Mouse (Mus musculus) forebrain, embryonic 11.5 days (tissue): ENCODE measurements at regions not wholly inside any gene's neighbourhood (a gene's known extent, or its start where the extent isn't known, plus 50 kb on each side); places are given as distances from the start of the nearest gene placed in this dataset.

ENCODE experiments used
- ATAC-seq: fragments of 200-750 bp; cut with Nextera tagmentation; replicated peaks from 2 replicates; pipeline ENCODE4 v1.8.0; 2017; ENCODE audit warnings: moderate TSS enrichment; ENCODE audit not compliant: low FRiP score
- DNase-seq: peaks from one replicate; pipeline ENCODE4 v3.0.0-alpha.2; 2017; ENCODE audit warnings: low spot score
- H3K27ac ChIP-seq: fragments of 300-500 bp; sonication (generic); 2 replicates; pipeline ENCODE4 v1.5.1; 2014; ENCODE audit warnings: low read depth, low read length
- H3K27me3 ChIP-seq: fragments of 300-500 bp; sonication (generic); 2 replicates; pipeline ENCODE4 v1.6.1; 2014; ENCODE audit warnings: mild to moderate bottlenecking, low read length, mixed read lengths; ENCODE audit not compliant: control insufficient read depth, insufficient read depth
- H3K36me3 ChIP-seq: fragments of 300-500 bp; sonication (generic); 2 replicates; pipeline ENCODE4 v1.6.1; 2014; ENCODE audit warnings: mild to moderate bottlenecking, low read length, moderate library complexity, mixed read lengths; ENCODE audit not compliant: control insufficient read depth, insufficient read depth
- H3K4me1 ChIP-seq: fragments of 300-500 bp; sonication (generic); replicated peaks from 2 replicates; pipeline ENCODE4 v1.6.1; 2014; ENCODE audit warnings: low read length, mixed read lengths; ENCODE audit not compliant: control insufficient read depth, insufficient read depth
- H3K4me2 ChIP-seq: fragments of 300-500 bp; sonication (generic); 2 replicates; pipeline ENCODE4 v1.6.1; 2014; ENCODE audit warnings: low read depth, mild to moderate bottlenecking, low read length, moderate library complexity, mixed read lengths; ENCODE audit not compliant: severe bottlenecking
- H3K4me3 ChIP-seq: fragments of 300-500 bp; sonication (generic); 2 replicates; pipeline ENCODE4 v1.5.1; 2014; ENCODE audit warnings: low read depth, low read length
- H3K9ac ChIP-seq: fragments of 300-500 bp; sonication (generic); 2 replicates; pipeline ENCODE4 v1.6.1; 2014; ENCODE audit warnings: low read length
- H3K9me3 ChIP-seq: fragments of 300-500 bp; sonication (generic); 2 replicates; pipeline ENCODE4 v1.6.1; 2016; ENCODE audit warnings: low read length, mixed read lengths; ENCODE audit not compliant: control insufficient read depth
- WGBS: fragments of 180-500 bp; shearing (Covaris S2); extraction: QIAGEN DNeasy Blood & Tissue Kit; methylation state at CpG from one replicate; pipeline ENCODE4 v1.1.7; 2014; 5-methylcytosine and 5-hydroxymethylcytosine counted together

- no peak overlapping the region for H3K4me3 ChIP-seq
- no peaks in the 10 kb centered on the region for H3K4me1 ChIP-seq
- H3K9ac ChIP-seq: no peak overlapping the region
- H3K9me3 ChIP-seq: no peaks in the 10 kb centered on the region
- no peak overlapping the region for H3K4me2 ChIP-seq
- no peaks in the 10 kb centered on the region for H3K27me3 ChIP-seq
- 81% methylated on average over 3 of the region's 3 CpGs for WGBS
- ATAC-seq (no peak), DNase-seq (no peak)
- no peaks in the 10 kb centered on the region for H3K36me3 ChIP-seq
- no peak overlapping the region for H3K27ac ChIP-seq
These were observed 1114.5 kb downstream of the Gsdmc2 start for GRCm38 (mm10) chr15:62730524-62730923.

GRCm38 (mm10) chr15:62714265-62714664 lies 1130.7 kb downstream of the Gsdmc2 start:
- DNase-seq (no peak), ATAC-seq (no peak)
- H3K27me3 ChIP-seq: no peaks in the 10 kb centered on the region
- no peak overlapping the region for H3K4me2 ChIP-seq
- no peak overlapping the region for H3K4me3 ChIP-seq
- no peak overlapping the region for H3K27ac ChIP-seq
- no peaks in the 10 kb centered on the region for H3K36me3 ChIP-seq
- H3K4me1 ChIP-seq: no peaks in the 10 kb centered on the region
- no peaks in the 10 kb centered on the region for H3K9me3 ChIP-seq
- whole genome bisulfite sequencing: 50% methylated on average over 3 of the region's 3 CpGs
- no peak overlapping the region for H3K9ac ChIP-seq

GRCm38 (mm10) chr15:62712543-62713131 lies 1132.3 kb downstream of the Gsdmc2 start:
- H3K27ac ChIP-seq: no peak overlapping the region
- 81% methylated on average over 9 of the region's 9 CpGs for WGBS
- H3K9ac ChIP-seq: no peak overlapping the region
- no peak overlapping the region for H3K4me3 ChIP-seq
- H3K4me1 ChIP-seq: no peaks in the 10 kb centered on the region
- H3K4me2 ChIP-seq: no peak overlapping the region
- no peaks in the 10 kb centered on the region for H3K36me3 ChIP-seq
- no peak for ATAC-seq
- DNase-seq: no peak
- H3K9me3 ChIP-seq: no peaks in the 10 kb centered on the region
- H3K27me3 ChIP-seq: no peaks in the 10 kb centered on the region

GRCm38 (mm10) chr15:62712060-62712542 lies 1132.9 kb downstream of the Gsdmc2 start:
- H3K27me3 ChIP-seq: no peaks in the 10 kb centered on the region
- 88% methylated on average over 3 of the region's 3 CpGs for WGBS
- DNase-seq (no peak), ATAC-seq (no peak)
- H3K4me3 ChIP-seq: no peak overlapping the region
- no peaks in the 10 kb centered on the region for H3K36me3 ChIP-seq
- no peaks in the 10 kb centered on the region for H3K4me1 ChIP-seq
- no peaks in the 10 kb centered on the region for H3K9me3 ChIP-seq
- H3K9ac ChIP-seq: no peak overlapping the region
- no peak overlapping the region for H3K27ac ChIP-seq
- no peak overlapping the region for H3K4me2 ChIP-seq

GRCm38 (mm10) chr15:62709546-62709945 lies 1135.4 kb downstream of the Gsdmc2 start:
- Histone ChIP-seq H3K4me3 (no peak overlapping the region), H3K4me2 (no peak overlapping the region), H3K27ac (no peak overlapping the region), H3K9ac (no peak overlapping the region), H3K4me1 (no peaks in the 10 kb centered on the region), H3K36me3 (no peaks in the 10 kb centered on the region), H3K9me3 (no peaks in the 10 kb centered on the region), H3K27me3 (no peaks in the 10 kb centered on the region)
- 80% methylated on average over 2 of the region's 2 CpGs for WGBS
- no peak for DNase-seq
- ATAC-seq: no peak

GRCm38 (mm10) chr15:62698559-62698958 lies 1146.4 kb downstream of the Gsdmc2 start:
- ATAC-seq: no peak
- 69% methylated on average over 1 of the region's 1 CpGs for WGBS
- Histone ChIP-seq H3K4me2 (no peak overlapping the region), H3K9ac (no peak overlapping the region), H3K36me3 (no peaks in the 10 kb centered on the region), H3K4me3 (no peak overlapping the region), H3K9me3 (no peaks in the 10 kb centered on the region), H3K27ac (no peak overlapping the region), H3K27me3 (no peaks in the 10 kb centered on the region), H3K4me1 (no peaks in the 10 kb centered on the region)
- DNase-seq: no peak

GRCm38 (mm10) chr15:62694734-62695133 lies 1150.2 kb downstream of the Gsdmc2 start:
- no peaks in the 10 kb centered on the region for H3K36me3 ChIP-seq
- H3K4me2 ChIP-seq: no peak overlapping the region
- no peak overlapping the region for H3K27ac ChIP-seq
- no peaks in the 10 kb centered on the region for H3K27me3 ChIP-seq
- H3K9me3 ChIP-seq: no peaks in the 10 kb centered on the region
- H3K4me1 ChIP-seq: no peaks in the 10 kb centered on the region
- DNase-seq (no peak), ATAC-seq (no peak)
- 65% methylated on average over 3 of the region's 3 CpGs for WGBS
- H3K9ac ChIP-seq: no peak overlapping the region
- no peak overlapping the region for H3K4me3 ChIP-seq

GRCm38 (mm10) chr15:62693671-62694070 lies 1151.3 kb downstream of the Gsdmc2 start:
- Histone ChIP-seq H3K36me3 (no peaks in the 10 kb centered on the region), H3K9ac (no peak overlapping the region), H3K4me1 (no peaks in the 10 kb centered on the region), H3K27ac (no peak overlapping the region), H3K4me2 (no peak overlapping the region), H3K9me3 (no peaks in the 10 kb centered on the region), H3K4me3 (no peak overlapping the region), H3K27me3 (no peaks in the 10 kb centered on the region)
- ATAC-seq (no peak), DNase-seq (no peak)
- 96% methylated on average over 9 of the region's 10 CpGs for WGBS

GRCm38 (mm10) chr15:62673410-62673809 lies 1171.6 kb downstream of the Gsdmc2 start:
- WGBS: 85% methylated on average over 4 of the region's 4 CpGs
- Histone ChIP-seq H3K36me3 (no peaks in the 10 kb centered on the region), H3K9ac (no peak overlapping the region), H3K9me3 (no peaks in the 10 kb centered on the region), H3K4me2 (no peak overlapping the region), H3K27me3 (no peaks in the 10 kb centered on the region), H3K4me3 (no peak overlapping the region), H3K4me1 (no peaks in the 10 kb centered on the region), H3K27ac (no peak overlapping the region)
- ATAC-seq: no peak
- no peak for DNase-seq
